Mouse (Mus musculus): ENCODE data around the gene Slc7a6. TPM values are rescaled to one million over a fixed set of nuclear protein-coding genes. Genes with fewer than 3 reads are reported as not detected.

Slc7a6 gene
- polyA plus RNA-seq, 1 experiment from 2014 or later, result 35.7 TPM

- H3K27ac ChIP-seq (ENCODE audit: low read depth, low read length), result no peak overlapping the region
- WGBS, result 91% methylated on average over 7 of the region's 7 CpGs
Observed at GRCm38 (mm10) chr8:106131488-106132222, 37.0 kb upstream of the Slc7a6 start.

GRCm38 (mm10) chr8:106132356-106132755 lies 36.3 kb upstream of the Slc7a6 start:
- peaks cover 6% of the 10 kb centered on the region; the same call in 1 of the 2 replicates for H3K36me3 ChIP-seq (ENCODE audit: control insufficient read depth, insufficient read depth, low read length)
- no peak overlapping the region for H3K4me2 ChIP-seq (ENCODE audit: low read length)
- no peaks in the 10 kb centered on the region for H3K9me3 ChIP-seq (ENCODE audit: control insufficient read depth, low read length)
- no peak overlapping the region for H3K4me3 ChIP-seq (ENCODE audit: low read length)
- ATAC-seq, result no peak
- peaks cover 19% of the 10 kb centered on the region for H3K4me1 ChIP-seq (ENCODE audit: control insufficient read depth, insufficient read depth, low read depth, low read length)
- H3K9ac ChIP-seq (ENCODE audit: low read depth, low read length), result no peak overlapping the region
- 96% methylated on average over 11 of the region's 11 CpGs for WGBS
- H3K27ac ChIP-seq (ENCODE audit: low read depth, low read length), result no peak overlapping the region
- peaks cover 39% of the 10 kb centered on the region for H3K27me3 ChIP-seq (replicated peaks; ENCODE audit: control insufficient read depth, insufficient read depth, low read length)

More at GRCm38 (mm10) chr8:106131488-106132222, 37.0 kb upstream of the Slc7a6 start:
- peaks cover 12% of the 10 kb centered on the region for H3K4me1 ChIP-seq (ENCODE audit: control insufficient read depth, insufficient read depth, low read depth, low read length)
- H3K36me3 ChIP-seq (ENCODE audit: control insufficient read depth, insufficient read depth, low read length), result peaks cover 6% of the 10 kb centered on the region; the same call in 1 of the 2 replicates
- H3K27me3 ChIP-seq (replicated peaks; ENCODE audit: control insufficient read depth, insufficient read depth, low read length), result peaks cover 36% of the 10 kb centered on the region
- H3K9ac ChIP-seq (ENCODE audit: low read depth, low read length), result no peak overlapping the region
- ATAC-seq, result no peak
- H3K4me2 ChIP-seq (ENCODE audit: low read length), result no peak overlapping the region
- H3K9me3 ChIP-seq (ENCODE audit: control insufficient read depth, low read length), result no peaks in the 10 kb centered on the region
- H3K4me3 ChIP-seq (ENCODE audit: low read length), result no peak overlapping the region

GRCm38 (mm10) chr8:106133526-106133925 lies 35.1 kb upstream of the Slc7a6 start:
- H3K4me2 ChIP-seq (ENCODE audit: low read length), result no peak overlapping the region
- no peak overlapping the region for H3K4me3 ChIP-seq (ENCODE audit: low read length)
- no peaks in the 10 kb centered on the region for H3K9me3 ChIP-seq (ENCODE audit: control insufficient read depth, low read length)
- H3K4me1 ChIP-seq (ENCODE audit: control insufficient read depth, insufficient read depth, low read depth, low read length), result peaks cover 24% of the 10 kb centered on the region
- peaks cover 5% of the 10 kb centered on the region; the same call in 1 of the 2 replicates for H3K36me3 ChIP-seq (ENCODE audit: control insufficient read depth, insufficient read depth, low read length)
- 74% methylated on average over 13 of the region's 13 CpGs for WGBS
- H3K9ac ChIP-seq (ENCODE audit: low read depth, low read length), result no peak overlapping the region
- peaks cover 39% of the 10 kb centered on the region for H3K27me3 ChIP-seq (replicated peaks; ENCODE audit: control insufficient read depth, insufficient read depth, low read length)
- H3K27ac ChIP-seq (ENCODE audit: low read depth, low read length), result no peak overlapping the region
- no peak for ATAC-seq

GRCm38 (mm10) chr8:106133946-106134345 lies 34.7 kb upstream of the Slc7a6 start:
- Histone ChIP-seq H3K4me1 (ENCODE audit: control insufficient read depth, insufficient read depth, low read depth, low read length) (peaks cover 24% of the 10 kb centered on the region), H3K36me3 (ENCODE audit: control insufficient read depth, insufficient read depth, low read length) (0 out of 2 replicates have a peak, but pooled peaks cover 3% of the 10 kb centered on the region), H3K27me3 (replicated peaks; ENCODE audit: control insufficient read depth, insufficient read depth, low read length) (peaks cover 44% of the 10 kb centered on the region), H3K9ac (ENCODE audit: low read depth, low read length) (no peak overlapping the region), H3K4me2 (ENCODE audit: low read length) (no peak overlapping the region), H3K27ac (ENCODE audit: low read depth, low read length) (no peak overlapping the region), H3K4me3 (ENCODE audit: low read length) (no peak overlapping the region), H3K9me3 (ENCODE audit: control insufficient read depth, low read length) (no peaks in the 10 kb centered on the region)
- no peak for ATAC-seq
- WGBS, result 81% methylated on average over 6 of the region's 6 CpGs

DNA sequence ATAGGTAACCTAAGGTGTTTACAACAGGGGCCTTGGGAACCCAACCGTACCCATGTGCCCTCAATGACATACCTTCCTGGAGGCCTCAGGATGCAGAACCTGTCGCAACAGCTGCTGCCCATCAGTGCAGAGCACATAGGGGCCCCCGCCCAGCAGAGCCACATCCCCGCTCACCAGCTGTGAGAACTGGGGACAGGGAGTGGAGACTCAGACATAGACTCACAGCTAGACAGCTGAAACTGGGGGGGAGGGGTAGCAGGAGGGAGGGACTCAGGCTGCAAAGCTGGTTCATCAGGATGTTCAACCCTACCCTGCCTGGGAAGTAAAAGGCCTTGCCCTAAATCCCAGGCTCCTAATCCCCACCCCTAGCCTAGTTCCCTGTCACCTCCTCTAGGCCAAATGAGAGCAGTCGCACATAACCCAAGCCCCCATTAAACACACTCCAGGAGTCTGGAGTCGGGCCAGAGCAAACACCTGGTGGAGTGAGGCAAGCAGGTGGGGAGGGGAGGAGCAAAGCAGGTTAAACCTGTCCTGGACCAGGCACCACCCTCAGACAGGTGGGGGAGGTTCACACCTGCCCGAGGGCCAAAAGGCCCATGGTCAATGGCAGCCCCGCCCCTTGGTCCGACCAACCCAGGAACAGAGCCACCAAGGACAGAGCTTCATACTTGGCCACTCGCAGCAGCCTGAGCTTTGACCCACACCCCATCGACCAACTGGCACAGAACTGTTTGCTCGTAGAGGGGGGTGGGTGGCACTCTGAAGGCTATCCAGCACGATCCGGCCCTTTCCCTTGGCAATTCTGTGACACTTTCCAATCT lies 33.7 kb upstream of the Slc7a6 start:
- Histone ChIP-seq H3K36me3 (ENCODE audit: control insufficient read depth, insufficient read depth, low read length) (0 out of 2 replicates have a peak, but pooled peaks cover 3% of the 10 kb centered on the region), H3K9ac (ENCODE audit: low read depth, low read length) (no peak overlapping the region), H3K27me3 (replicated peaks; ENCODE audit: control insufficient read depth, insufficient read depth, low read length) (peaks cover 50% of the 10 kb centered on the region), H3K4me1 (ENCODE audit: control insufficient read depth, insufficient read depth, low read depth, low read length) (peaks cover 24% of the 10 kb centered on the region), H3K9me3 (ENCODE audit: control insufficient read depth, low read length) (no peaks in the 10 kb centered on the region), H3K4me2 (ENCODE audit: low read length) (no peak overlapping the region), H3K4me3 (ENCODE audit: low read length) (no peak overlapping the region), H3K27ac (ENCODE audit: low read depth, low read length) (no peak overlapping the region)
- WGBS, result 32% methylated on average over 14 of the region's 14 CpGs
- no peak for ATAC-seq

DNA sequence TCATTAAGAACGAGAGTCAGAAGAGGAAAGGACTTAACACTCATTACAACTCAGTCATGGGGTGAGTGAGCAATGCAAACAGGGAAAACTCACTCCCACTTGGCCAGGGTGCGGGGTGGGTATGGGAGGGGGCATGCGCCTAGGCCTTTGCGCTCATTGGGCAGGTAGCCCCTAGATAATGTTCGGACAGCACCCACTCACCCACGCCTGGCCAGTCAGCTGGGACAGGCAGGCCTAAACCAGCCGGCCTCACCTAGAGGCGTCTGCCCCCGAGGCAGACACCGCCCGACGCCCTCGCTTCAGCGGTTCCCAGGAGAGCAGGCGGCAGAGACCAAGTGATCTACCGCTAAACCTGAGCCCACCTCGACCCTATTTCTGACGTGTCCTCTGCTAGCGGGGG lies 33.0 kb upstream of the Slc7a6 start:
- peak overlapping the region; percentile 93 for H3K4me2 ChIP-seq (ENCODE audit: low read length)
- H3K4me3 ChIP-seq (ENCODE audit: low read length), result peak overlapping the region; percentile 52
- H3K27me3 ChIP-seq (replicated peaks; ENCODE audit: control insufficient read depth, insufficient read depth, low read length), result peaks cover 50% of the 10 kb centered on the region
- H3K36me3 ChIP-seq (ENCODE audit: control insufficient read depth, insufficient read depth, low read length), result 0 out of 2 replicates have a peak, but pooled peaks cover 3% of the 10 kb centered on the region
- H3K27ac ChIP-seq (ENCODE audit: low read depth, low read length), result no peak overlapping the region
- no peak overlapping the region; the same call in 1 of the 2 replicates for H3K9ac ChIP-seq (ENCODE audit: low read depth, low read length)
- WGBS, result 4% methylated on average over 19 of the region's 19 CpGs
- H3K4me1 ChIP-seq (ENCODE audit: control insufficient read depth, insufficient read depth, low read depth, low read length), result peaks cover 24% of the 10 kb centered on the region
- H3K9me3 ChIP-seq (ENCODE audit: control insufficient read depth, low read length), result no peaks in the 10 kb centered on the region
- ATAC-seq, result no peak

GRCm38 (mm10) chr8:106136156-106137130 lies 32.2 kb upstream of the Slc7a6 start, which contains the start of gene Esrp2:
Gene Esrp2 (minus strand): TSS chr8:106136974.
- no peaks in the 10 kb centered on the region for H3K9me3 ChIP-seq (ENCODE audit: control insufficient read depth, low read length)
- H3K36me3 ChIP-seq (ENCODE audit: control insufficient read depth, insufficient read depth, low read length), result 0 out of 2 replicates have a peak, but pooled peaks cover 3% of the 10 kb centered on the region
- peak within 1 kb of the TSS; percentile 52 for H3K4me3 ChIP-seq (ENCODE audit: low read length)
- H3K27ac ChIP-seq (ENCODE audit: low read depth, low read length), result no peak within 1 kb of the TSS
- peak within 1 kb of the TSS; percentile 93 for H3K4me2 ChIP-seq (ENCODE audit: low read length)
- H3K4me1 ChIP-seq (ENCODE audit: control insufficient read depth, insufficient read depth, low read depth, low read length), result peaks cover 24% of the 10 kb centered on the region
- H3K27me3 ChIP-seq (replicated peaks; ENCODE audit: control insufficient read depth, insufficient read depth, low read length), result peaks cover 50% of the 10 kb centered on the region
- ATAC-seq, result no peak
- H3K9ac ChIP-seq (ENCODE audit: low read depth, low read length), result peak within 1 kb of the TSS; percentile 60
- WGBS, result 2% methylated on average over 82 of the region's 86 CpGs

DNA sequence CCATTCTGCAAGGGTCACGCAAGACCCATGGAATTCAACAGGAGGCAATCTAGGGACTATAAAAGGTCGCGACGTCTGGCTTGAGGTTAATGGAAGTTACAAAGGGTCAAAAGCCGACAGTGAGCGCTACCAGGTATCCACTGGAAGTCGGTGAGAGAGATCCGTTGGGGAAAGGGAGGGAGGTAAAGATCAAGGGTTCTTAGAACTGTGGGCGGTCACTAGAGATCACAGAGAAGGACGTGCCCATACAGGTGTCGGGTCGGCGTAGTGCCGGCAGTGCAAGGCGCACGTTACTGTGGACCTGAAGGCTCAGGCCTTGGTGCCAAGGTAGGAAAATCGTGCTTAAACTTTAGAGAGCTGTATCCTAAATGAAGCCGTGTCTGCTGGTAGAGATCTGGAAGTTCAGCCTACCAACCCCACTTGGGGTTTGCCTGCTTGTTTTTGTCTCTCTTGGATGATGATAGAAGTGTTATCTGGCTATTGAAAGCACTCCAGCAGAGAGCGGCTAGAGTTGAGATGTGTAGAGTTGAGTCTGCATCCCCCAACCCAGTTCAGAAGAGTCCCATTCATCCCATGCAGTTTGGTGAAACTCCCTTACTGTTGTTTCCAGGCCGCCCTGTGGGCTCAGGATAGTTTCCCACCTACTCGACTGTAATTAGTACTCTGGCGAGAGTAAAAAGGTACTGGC lies 31.3 kb upstream of the Slc7a6 start:
- Histone ChIP-seq H3K4me1 (ENCODE audit: control insufficient read depth, insufficient read depth, low read depth, low read length) (peaks cover 24% of the 10 kb centered on the region), H3K4me3 (ENCODE audit: low read length) (peak overlapping the region; percentile 52), H3K4me2 (ENCODE audit: low read length) (peak overlapping the region; percentile 93), H3K27ac (ENCODE audit: low read depth, low read length) (no peak overlapping the region), H3K9ac (ENCODE audit: low read depth, low read length) (peak overlapping the region; percentile 60), H3K9me3 (ENCODE audit: control insufficient read depth, low read length) (no peaks in the 10 kb centered on the region), H3K36me3 (ENCODE audit: control insufficient read depth, insufficient read depth, low read length) (0 out of 2 replicates have a peak, but pooled peaks cover 3% of the 10 kb centered on the region), H3K27me3 (replicated peaks; ENCODE audit: control insufficient read depth, insufficient read depth, low read length) (peaks cover 50% of the 10 kb centered on the region)
- WGBS, result 5% methylated on average over 22 of the region's 22 CpGs
- no peak for ATAC-seq

All from hindbrain, embryonic 16.5 days (tissue).